Mouse (Mus musculus) right cerebral cortex, postnatal 10 days (tissue): ENCODE results near the gene Haus5.

Experiments
- DNase-seq, 2 experiments: peaks; one replicate each; pipeline ENCODE4 v3.0.0; 2021; ENCODE audit warnings: low spot score in 2 of 2

Gene Haus5

DNA sequence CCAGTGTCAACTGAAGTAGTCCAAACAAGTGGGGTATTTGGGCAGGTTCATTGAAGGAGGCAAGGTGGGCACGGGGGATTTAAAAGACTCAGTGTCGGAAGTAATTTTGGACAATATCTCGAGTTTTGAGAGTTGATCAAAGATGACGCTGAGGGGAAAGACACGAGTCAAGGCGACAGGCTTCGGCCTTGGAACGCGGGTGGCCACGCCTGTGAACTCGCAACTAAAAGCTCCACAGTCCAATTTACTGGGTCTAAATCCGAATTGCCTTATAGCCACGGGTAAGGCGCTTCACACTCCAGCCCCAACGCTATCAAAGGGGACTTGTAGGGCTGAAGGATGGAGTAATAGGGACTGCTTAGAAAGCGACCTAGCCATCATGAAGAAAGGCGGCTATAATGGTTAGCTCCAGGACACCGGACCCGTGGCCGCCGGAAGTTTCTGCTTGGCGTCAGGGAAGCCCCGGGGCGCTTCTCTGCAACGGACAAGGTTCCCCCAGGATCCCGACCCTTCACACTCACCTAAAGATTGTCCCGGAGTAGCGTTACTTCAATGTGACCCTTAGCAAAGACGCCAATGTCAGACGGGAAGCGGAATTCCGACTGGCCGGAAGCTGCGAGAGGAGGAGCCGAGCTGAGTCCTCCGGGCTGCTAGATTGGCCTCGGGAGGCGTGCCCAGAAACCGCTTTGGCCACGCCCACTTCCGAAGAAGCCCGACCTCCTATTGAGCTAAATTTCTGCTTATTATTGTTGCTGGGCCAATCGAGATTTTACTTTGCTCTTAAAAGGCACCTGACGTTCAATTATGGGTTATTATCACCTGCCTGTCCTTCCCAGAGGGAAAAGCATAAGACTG is 39.0 kb downstream of the Haus5 start, which contains the start of gene Cox6b1:
Gene Cox6b1, minus strand, starts transcription at position 622 of the 855 bp plus-strand sequence.
- peak; percentile 93 for DNase-seq

DNA sequence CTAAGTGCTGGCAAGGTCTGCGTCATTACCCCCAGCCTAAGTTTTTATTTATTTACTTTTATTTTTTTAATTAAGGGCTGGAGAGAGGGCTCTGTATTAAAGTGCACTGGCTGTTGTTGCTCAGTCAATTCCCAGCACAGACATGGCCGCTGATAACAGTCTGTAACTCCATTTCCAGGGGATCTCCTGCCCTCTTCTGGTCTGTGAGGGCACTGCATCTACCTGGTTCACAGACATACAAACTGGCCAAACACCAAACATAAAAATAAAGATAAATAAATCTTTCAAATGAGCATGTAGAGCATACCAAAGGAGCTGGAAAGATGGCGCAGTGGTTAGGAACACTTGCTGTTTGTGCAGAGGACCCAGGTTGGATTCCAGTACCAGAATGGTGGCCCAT is 45.6 kb downstream of the Haus5 start:
- no peak for DNase-seq

DNA sequence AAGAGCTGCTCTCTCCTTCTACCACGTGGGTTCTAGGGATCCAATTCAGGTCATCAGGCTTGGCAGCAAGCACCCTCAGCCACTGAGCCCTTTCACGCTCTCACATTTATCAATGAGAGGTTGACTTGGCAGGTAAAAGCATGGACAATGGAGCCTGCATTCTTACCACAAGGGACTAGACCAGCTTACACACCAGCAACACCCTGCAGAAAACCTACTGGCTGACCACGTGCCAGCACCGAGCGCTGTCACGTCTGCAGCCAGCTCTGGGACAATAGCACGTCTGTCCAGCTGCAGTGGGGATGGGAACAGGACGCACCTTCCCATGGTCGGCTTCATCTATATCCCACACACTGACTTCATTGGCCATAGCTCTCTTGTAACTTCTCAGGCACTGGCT is 46.1 kb downstream of the Haus5 start:
- no peak for DNase-seq

DNA sequence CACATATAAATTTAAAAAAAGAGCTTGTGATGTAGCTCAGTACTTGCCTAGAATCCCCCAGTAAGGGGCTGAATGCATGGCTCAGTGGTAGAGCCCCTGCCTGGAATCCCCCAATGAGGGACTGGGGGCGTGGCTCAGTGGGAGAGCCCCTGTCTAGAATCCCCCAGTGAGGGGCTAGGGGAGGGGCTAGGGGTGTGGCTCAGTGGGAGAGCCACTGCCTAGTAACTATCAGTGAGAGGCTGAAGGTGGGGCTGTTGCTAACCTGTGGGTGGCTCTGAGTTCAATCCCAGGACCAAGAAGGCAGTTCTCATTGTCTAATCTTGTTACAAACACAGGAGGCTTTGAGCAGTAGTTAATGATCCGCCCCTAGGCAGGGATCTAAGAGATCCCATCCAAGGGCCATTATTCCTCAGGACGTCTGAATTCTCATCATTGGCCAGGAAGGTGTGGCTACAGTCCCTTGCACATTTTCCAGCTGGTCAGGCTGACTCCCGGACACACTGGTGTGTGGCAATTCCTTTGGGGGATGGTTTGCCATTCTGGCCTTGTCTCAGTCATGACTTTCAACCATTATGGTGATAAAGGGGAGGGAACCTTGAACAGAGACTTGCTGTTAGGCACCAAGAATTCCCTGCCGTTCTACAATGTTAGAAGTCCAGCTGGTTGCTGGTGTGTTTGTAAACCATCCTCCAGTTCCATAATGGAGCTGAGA is 49.6 kb downstream of the Haus5 start:
- no peak for DNase-seq

DNA sequence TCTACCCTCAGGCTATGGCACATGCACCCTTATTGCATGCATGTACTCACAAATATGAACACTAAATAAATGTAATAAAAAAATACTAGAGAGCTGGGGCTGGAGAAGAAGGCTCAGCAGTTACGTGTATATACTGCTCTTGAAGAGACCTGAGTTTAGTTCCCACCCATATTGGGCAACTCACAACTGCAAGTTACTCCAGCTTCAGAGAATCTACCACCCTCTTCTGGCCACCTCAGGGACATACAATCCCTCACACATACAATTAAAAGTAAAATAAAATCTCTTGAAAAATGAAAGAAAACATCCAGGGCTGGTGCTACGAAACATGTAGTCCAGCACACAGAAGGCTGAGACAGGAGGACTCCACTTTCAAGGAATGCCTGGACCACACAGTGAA is 50.3 kb downstream of the Haus5 start:
- DNase-seq, result no peak

DNA sequence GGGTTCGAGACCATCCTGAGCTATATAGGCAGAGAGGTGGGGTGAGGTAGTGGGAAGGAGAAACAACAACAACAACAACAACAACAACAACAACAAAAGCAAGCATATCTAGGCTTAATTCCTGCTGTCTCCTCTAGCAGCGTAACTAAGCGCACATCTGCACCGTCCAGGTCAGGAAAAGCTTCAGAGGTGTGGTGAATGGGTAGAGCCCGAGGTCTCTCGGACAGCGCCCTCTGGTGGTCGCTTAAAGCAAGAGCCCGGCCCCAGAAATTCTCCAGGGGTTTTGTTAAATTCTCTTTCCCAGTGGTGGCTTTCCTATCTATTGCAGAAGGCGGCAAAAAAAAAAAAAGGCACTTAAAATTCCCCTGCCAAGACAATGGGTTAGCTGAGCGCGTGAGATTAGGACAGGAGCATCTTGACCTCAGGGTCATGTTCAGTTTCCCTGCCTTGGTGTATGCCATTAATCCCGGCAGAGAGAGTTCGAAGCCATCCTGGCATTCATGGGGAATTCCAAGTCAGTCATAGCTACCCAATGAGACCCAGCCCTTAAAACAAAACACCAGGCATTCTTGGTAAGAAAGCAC is 51.2 kb downstream of the Haus5 start:
- DNase-seq, result peak in 1 of 2 experiments; percentile 56

DNA sequence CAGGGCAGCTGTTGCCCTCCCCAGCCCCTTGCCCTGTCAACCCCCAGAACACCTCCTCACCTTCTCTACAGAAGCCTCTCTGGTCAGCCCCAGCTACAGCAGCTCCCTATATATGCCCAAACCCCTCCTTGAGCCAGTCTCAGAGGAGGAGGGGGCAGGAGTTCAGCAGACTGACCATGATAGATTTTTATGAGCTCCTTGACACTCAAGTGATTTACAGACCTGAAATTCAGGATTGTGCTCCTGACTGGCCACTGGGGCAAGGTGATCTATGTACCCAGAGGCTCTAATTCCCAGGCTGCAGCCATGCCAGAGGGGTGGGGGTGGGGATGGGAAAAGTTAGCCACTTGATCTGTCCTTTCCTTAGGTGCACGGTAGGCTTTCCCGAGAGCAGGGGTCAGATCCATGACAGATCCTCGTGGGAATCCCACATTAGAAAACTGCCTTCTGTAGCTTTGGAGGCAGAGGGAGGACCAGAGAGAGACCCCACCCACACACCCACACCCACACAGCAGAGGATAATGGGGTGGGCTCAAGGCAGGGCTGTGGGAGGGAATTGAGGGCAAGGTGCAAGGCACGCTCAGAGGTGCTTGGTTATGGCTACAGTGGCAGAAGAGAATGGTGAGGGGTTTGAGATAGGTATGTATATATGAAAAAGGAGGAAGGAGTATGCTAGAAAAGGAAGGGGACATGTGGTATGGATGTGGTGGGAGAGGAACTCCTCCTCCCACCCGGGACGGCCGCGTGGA is 52.0 kb downstream of the Haus5 start, which contains the start of gene Upk1a:
Gene Upk1a, minus strand, starts transcription at position 194 of the 749 bp plus-strand sequence.
- DNase-seq, result no peak

DNA sequence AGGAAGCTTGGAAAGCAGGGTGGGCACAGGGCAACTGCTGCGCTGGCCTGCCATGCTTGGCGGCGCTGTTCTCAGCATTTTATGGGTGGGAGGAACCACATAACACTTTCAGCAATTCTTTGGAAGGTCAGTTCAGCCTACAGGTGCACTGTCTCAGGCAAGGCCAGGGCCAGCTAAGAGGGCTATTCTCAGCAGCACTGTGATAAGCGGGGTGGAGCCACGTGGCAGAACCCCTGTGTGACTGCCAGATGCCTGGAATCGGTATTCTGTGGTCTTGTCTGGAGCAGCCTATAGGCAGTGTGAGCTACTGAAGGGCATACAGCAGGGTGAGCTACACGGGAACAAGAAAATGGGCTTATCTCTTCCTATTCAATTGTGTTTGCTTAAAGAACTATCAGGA is 54.8 kb downstream of the Haus5 start:
- DNase-seq, result no peak

DNA sequence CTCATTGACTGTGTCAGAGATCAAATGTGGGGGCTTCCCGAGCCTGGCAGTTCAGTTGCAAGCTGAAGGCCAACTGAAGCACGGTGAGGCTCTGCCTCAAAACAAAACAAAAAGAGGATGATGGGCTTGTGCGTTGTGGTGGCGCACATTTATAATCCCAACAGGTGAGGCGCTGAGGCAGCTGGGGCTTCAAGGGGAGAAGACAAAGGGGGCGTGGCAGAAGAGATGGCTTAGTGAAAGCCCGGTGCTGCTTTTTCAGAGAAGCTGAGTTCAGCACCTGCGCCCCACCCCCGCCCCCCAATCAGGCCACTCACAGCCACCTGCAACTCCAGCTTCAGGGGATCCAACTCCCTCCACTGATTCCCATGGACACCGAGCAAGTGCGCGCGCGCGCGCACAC is 56.3 kb downstream of the Haus5 start:
- no peak for DNase-seq

DNA sequence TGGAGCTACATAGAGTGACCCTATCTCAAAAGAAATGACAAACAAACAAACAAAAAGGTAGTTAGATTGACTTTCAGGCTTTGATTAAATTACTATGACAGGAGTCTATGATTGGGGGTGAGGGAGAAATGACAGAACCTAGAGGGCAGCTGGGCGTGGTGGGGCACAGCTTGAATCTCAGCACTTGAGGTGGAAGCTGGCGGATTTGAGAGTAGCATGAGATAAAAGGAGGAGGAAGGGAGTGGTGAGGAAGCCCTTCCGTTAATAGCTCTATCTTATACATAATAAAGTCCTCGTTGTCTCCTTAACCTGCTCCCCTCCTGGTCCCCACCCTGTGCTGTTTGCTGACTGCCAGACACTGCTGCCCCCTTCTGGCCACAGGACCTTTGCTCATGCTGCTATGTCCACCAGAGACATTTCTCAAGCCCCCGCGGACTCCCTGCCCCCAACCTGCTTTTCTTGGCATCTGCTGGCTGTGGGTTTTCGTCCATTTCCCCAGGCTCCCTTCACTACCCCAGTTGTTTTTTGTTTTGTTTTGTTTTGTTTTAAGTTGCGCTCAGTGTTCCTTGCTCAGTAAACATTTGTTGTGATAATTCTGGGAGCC is 57.0 kb downstream of the Haus5 start:
- DNase-seq, result peak in 1 of 2 experiments; percentile 56

DNA sequence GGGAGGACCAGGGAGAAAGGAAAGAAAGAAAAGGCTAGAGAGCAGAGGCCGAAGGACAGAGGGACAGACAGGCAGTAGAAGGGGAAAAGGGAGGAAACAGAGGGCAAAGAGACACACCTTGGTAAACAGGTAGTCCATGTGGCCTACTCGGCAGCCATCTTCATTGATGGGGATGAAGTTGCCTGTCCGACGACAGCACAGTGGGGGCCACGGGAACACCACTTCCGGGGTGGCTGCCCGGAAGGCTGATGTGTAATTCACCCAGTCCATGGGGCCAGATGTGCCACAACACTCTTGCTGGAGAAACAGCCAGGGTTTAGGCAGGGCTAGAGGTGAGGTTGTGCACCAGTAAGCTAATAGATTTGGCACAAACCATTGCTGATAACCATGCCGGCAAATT is 59.9 kb downstream of the Haus5 start:
- DNase-seq, result no peak

DNA sequence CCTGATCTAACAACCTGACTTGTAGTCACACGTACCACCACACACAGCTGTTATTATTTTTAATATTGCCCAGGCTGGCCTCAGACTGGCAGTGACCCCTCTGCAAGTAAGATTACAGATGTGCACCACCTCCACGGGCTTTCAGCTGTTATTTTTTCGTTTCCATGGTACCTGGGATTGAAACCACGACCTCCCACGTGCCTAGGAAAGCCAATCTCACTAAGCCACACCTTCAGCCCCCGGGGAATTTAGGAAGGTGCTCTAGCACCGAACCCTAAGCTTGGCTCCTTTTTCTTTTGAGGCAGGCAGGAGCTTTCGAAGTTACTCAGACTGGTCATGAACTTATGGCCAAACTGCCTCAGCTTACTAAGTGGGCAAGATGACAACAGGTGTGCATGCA is 60.4 kb downstream of the Haus5 start:
- DNase-seq, result no peak
